Mouse (Mus musculus) spleen, postnatal 14 days (tissue): ENCODE results near the gene Hspb9.

ENCODE experiments used
- DNase-seq, 2 experiments: peaks; one replicate each; pipeline ENCODE4 v3.0.0; 2021 to 2022; ENCODE audit warnings: low spot score in 2 of 2

Hspb9 gene

DNA sequence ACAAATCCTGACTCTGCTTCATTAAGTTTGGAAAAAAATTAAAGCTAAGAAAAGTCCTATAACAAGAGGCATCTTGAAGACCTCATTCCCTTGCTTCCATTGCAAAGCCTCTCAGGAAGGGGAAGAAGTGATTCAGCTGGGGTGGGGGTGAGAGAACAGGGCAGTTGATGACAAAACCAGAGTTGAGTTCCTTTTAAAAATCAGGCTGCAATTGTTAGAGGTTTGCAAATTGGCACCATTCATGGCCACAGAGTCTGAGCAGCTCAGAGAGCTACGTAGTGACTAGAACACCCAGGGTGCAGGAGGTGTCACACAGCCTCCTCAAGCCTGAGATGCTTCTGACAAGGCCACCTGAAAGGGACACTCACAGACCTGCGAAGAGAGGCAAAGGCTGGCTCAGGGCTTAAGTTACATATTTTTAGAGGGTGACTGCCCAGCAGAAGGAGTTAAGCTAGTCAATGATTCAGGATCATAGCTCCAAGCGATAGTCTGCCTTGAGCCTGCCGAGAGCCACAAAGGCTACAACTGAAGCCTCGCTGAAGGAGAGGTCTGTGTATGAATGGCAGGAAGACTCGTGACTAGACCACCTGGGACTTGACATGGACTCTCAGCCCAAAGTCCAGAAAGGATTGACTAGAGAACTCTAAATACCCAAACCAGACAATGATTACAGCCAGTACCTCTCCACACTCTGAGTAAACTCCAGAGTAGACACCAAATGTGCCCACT lies 17.0 kb downstream of the Hspb9 start:
- no peak for DNase-seq

DNA sequence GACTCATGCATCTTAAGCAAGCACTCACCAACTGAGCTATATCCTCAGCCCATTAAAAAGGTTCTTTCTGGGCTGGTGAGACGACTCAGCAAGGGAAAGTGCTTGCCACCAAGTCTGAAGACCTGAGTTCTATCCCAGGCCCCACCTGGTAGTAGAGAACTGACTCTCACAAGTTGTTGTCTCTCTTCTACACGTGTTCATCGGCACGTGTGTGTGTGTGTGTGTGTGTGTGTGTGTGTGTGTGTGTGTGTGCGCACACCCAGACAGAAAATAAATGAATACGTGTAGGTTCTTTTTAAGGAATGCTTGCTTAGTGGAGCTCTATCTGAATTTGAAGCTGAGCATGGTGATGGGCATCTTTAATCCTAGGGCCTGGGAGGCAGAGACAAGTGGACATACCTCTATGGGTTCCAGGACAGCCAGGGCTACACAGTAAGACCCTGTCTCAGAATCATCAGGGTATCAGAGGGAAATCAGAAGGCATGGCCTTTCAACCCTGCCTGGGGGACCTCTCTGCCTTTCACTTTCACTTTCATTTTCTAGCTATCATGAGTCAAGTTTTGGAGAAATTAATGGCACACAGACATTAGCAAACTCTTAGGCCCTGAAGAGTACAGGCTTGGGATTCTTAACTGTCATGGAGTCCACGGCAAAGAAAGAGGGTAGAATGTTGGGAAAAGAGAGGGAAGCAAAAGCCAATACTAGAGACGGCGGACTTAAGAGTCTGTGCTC lies 21.6 kb downstream of the Hspb9 start:
- no peak for DNase-seq

DNA sequence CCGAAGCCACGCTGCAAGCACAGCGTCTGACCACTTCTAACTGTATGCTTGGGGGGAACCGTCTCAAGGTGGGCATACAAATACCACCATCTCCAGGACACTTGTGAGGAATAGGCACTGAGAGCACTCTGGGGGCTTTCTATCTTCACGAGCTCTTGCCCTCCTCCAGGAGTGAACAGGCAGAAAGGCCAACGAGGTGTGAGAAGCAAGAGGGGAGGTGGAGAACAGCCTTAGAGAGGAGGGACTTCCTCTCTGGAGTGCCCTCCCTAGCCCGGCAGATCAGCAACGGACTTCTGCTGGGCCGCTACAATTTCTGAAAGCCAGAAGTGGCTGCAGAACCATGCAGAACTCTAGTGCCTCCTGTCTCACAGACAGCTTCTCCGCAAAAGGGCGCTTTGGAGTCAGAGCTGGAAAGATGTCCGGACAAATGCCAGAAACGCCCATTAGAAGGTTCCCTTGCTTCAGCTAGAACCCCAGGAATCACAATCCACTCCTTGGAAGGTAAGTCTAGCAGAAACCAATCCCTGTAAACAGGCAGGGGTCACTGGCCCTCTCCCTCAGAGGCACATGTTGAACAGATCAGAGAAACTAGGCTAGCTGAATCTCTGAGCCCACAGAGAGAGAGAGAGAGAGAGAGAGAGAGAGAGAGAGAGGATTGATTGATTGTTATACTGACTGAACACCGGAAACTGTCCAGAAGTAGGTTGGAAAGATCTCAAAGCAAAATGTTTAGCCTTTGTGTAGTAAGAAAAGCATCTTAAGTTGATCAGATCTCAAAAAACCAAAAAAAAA lies 22.5 kb downstream of the Hspb9 start:
- DNase-seq: peak in 1 of 2 experiments; percentile 9

DNA sequence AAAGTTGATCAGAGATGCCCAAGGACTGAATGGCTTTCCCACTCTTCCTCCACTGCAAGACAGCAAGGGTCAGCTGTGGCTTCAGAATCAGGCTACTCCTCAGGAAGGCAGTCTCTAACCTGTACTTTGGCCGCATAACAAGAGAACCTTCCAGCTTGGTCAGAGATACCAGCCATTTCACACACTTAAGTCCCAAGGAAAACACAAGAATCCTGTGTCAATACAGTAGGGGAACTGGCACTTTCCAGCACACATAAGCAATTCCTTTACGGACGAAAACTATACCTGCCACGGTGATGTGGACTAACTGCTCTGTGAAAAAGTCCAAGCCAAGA lies 23.1 kb downstream of the Hspb9 start:
- DNase-seq: no peak

DNA sequence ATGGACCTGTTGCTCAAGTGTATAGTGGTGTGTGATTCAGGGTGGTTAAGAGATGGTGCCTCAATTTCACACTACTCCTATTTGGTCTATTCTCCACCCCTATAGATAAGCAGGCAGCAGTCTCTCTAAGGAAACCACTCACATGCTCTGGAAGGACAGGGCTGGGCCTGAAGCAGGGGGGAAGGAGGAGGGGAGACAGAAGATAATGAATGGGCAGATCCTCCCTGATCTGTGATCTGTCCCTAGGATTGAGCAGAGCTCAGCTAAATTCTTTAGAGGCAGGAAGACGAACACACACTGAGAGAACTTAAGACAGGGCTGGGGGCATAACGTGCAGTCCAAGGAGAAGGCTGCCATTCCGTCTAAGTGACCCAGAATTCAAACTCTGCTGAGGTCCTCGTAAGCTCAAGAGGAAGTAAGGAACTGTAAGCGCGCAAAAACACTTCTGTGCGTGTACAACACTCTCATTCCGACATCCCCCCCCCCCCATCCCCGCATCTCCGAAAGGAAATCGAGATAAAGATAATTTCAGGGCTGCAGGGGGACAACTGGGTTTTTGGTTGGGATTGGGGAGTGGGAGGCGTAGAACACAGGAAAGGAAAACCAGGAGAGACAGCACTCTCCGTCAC lies 23.6 kb downstream of the Hspb9 start:
- DNase-seq: no peak

DNA sequence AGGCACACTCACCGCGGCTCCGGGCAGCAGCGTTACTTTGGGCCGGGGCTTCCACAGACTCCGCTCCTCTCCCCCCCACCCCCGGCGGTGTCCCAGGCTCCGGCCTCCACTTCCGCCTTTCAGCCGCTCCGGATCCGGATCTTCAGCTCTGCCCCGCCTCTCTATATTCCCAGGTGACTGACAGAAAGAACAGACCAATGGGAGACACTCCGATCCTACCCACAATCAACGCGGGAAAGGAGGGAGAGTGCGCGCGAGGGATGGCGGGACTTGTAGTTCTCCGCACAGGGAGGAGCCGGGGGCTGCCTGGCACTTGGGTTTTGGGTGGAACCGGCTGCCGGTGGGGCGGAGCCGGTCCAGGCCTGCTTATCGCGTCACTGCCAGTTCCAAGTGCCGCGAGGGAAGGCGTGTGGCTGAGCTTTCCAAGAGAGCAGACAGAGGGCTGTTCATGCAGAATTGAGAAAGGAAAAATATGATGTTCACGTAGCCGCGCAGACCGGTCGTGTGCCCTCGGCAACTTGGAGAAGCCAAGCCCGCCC lies 24.5 kb downstream of the Hspb9 start, which contains the start of gene Rab5c:
Gene Rab5c, minus strand, starts transcription at position 150 of the 539 bp plus-strand sequence.
- DNase-seq: peak; percentile 96 to 98

DNA sequence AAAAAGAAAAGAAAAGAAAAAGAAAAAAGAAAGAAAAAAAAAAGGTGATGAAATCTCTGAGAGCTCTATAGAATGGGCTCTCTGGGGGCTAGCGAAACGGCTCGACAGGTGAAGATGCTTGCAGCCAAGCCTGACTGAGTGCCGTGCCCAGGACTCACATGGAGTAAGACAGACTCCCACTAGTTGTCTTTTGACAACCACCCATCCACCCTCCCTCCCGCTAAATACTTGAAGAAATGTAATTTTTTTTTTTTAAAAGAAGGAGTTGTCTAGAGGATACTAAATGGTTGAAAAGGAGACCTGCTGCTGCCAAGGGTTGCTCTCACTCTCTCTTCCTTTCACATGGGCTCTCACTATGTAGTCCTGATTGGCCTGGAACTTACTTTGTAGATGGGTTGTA lies 25.1 kb downstream of the Hspb9 start:
- no peak for DNase-seq

DNA sequence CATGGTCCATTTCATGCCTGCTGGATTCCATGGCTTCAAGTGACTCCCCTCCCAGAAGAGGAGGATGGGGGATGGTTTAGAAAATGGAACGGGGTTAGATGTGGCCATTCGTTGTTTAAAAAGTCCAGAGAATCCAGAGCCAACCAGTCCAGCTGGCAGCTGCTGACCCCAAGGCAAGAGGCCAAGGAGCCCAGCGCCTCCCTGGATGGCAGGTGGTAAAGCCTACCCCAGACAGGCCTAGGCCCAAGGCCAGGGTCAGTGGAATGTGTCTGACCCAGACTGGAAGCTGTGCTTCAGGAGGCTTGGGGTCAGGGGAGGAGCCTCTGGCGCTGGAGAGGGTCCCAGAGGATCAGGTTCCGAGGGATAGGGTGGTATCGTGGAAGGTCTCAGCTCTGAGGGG lies 27.7 kb downstream of the Hspb9 start:
- DNase-seq: no peak

DNA sequence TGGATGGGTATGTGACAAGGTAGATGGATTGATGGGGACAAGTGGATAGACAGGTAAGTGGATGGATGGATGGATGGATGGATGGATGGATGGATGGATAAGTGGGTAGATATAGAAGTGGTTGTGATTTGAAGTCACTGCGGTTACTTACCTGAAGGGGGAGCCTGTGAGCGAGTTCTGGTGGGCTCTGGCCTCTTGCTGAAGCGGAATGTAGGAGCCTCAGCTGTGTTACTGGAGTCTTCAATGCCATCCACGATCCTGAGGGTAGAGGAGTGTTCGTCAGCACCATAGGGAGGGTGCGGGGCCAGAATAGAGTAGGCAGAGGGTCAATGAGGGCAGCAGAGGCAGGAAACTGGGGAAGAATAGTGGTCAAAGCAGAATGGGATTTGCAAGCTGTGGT lies 31.4 kb downstream of the Hspb9 start:
- DNase-seq: peak in 1 of 2 experiments; percentile 44

DNA sequence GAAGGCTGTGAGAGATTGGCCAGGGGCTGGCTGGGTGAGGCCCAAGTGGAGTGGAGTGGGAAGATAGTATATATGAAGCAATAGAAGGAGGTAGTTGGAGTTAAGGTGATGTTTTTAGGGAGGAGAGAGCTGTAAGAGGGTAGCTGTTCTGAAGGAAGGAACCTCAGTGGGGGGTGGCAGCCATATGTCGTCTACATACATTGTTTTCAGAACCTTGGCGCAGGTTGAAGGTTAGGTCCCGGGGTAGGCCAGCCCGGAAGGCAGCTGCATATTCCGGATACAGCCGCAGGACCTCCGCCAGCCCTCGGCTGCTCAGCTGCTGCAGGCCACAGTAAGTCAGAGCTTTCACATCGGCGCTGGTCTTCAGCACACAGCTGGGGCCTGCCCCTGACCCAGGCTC lies 32.9 kb downstream of the Hspb9 start:
- no peak for DNase-seq

DNA sequence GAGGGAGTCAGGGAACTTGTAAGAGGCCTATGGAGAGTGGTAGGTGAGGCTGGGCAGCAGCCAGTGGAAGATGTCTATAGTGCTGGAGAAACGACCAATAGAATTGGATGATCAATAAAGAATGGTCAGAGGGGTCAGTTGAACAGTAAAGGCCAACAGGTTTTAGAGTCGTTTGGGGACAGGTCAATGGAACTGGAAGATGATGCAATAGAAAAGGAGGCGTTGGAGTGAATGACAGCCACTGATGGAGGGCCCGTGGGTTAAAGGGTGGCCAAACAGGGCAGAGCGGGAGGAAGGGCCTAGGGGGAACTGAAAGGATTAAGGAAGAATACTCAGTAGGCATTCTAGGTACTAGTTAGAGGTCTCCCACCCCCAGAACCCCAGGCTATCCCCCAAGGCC lies 33.5 kb downstream of the Hspb9 start:
- no peak for DNase-seq

DNA sequence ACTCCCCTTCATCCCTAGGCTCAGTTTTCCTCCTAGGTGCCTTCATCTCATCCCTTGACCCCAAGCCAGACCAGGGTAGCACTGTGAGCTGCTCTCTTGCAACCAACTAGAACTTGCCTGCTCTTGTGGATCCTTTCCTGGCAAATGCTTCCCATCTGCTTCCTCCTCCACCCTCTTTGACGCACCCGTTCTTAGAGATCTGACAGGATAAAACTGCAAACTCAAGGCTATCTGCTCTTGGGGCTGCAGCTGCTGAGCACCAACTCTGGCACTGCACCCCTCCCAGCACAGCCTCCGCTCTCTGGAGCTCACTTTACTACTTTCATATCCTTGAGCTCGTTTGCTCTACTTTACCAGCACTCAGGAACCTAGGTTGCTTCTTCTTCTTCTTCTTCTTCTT lies 35.0 kb downstream of the Hspb9 start:
- no peak for DNase-seq

DNA sequence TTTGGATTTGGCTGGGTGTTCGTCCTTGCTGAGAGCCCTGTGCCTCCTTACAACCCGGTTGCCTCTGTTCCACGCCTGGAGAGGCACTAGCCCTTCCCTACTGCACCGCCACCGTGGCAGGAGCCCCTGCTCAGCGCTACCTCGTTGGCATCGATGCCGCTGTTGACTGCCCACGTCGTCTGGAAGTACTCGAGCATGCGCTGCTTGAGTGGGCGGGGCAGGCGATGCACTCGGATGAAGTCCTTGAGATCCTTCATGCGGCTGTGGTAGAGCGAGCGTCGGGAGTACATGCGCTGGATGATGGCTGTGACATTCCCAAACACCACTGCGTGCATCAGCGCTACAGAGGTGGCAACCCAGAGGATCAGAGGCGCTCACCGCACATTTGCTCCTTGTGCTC lies 35.8 kb downstream of the Hspb9 start:
- no peak for DNase-seq

DNA sequence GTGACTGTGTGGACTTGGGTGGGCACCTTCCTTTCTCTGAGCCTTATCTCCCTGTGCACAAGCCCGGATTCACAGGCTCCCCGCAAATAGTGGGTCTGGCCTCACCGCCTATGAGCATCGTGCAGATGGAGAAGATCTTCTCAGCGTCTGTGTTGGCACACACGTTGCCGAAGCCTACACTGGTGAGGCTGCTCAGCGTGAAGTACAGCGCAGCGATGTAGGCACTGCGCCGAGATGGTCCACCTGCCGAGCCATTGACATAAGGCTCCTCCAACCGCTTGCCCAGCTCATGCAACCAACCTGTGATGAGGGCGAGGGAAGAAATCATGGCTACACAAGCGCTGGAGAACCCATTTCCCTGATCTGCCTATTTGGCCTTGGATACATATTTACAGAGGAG lies 36.5 kb downstream of the Hspb9 start:
- no peak for DNase-seq

DNA sequence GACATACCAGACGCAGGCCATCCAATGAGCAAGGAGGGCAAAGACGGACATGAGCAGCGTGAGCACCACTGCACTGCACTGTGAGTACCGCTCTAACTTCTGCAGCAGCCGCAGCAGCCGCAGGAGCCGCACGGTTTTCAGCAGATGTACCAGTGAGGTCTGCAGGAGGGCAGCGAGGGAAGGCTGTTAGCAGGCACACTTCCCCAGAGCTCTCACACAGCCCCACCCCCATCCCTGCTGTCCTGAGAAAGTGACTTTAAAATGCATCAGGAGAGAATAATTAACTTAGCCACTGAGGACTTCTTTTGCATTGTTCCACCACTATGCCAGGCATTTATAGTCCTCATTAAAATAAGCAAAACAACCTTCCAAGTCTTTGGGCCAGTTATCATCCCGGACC lies 38.6 kb downstream of the Hspb9 start:
- no peak for DNase-seq

DNA sequence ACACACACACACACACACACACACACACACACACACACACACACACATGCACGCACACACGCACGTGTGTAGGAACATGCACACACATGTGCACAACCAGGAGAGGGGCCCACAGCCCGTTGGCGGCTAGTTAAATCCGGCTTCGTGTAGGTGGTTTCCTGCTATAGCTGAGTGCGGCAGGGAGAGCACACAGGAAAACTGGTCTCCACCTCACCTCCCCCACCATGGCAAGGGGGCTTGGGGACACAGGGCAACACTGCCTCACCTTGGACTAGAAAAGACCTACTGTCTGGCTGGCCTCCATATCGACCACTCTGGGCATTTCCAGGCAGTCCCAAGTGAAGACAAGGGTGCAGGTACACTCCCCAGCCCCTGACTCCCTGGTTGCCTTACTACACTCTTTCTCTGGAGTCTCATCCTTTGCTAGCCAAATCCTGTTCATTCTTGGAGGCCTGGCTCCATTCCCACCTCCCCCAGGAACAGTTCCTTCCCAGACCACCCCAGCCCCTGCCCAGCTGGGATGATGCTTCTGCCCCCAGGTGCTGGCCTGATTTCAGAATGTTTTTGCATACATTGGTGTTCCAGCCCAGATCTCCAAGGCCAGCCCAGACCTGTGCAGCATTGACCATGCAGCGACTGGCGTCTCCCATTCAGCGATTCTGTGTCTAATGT lies 40.5 kb downstream of the Hspb9 start:
- DNase-seq: no peak

DNA sequence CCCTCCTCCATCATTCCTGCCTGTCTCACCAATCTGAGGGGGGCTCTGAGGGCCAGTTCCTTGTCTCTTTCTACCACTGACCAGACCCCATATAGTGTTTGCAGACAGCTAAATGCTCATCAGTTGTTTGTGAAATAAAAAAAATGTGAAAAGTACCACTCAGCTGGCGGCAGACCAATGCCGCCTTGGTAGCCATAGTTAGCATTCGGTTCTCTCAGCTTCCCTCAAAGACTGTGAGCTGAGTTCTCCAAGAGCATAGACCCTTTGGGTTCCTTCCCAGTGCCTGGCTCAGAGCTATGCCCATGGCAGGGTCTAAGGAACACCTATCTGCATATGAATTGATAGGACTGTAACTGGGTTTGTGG lies 41.0 kb downstream of the Hspb9 start:
- no peak for DNase-seq

DNA sequence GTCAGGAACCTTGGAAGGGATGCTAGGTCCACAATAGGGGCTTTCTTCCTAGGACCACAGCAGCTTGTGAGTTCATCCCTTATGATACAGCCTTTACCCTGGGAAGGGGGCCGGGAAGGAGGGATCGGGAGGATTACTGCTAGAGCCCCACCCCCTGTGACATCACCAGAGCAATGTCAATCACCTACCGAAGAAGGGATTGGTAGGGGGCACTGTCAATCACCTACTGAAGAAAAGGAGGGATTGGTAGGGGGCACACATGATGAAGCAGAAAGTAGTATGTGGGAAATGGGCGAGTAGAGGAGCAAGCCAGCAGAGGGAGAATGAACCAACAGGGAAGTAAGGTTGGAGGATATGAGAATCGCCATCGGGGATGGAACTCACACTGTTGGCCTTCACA lies 42.8 kb downstream of the Hspb9 start:
- no peak for DNase-seq

DNA sequence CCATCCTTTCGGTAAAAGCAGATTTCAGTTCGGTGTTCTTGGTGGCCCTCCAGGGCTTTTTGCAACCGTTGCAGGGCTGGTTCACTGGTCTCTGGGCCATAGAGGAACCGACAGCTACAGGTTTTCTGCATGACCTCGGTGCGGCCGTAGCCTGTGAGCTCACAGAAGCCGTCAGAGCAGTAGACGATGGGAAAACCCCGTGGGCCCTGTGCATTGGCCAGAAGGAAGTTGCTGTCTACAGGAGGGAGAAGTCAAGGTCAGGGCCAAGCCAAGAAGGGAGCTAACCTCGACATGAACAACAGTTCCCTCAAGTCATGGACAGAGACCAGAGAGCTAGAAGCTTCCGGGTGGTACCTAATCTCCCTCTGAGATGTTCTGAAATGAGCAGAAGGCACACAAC lies 43.9 kb downstream of the Hspb9 start:
- DNase-seq: no peak

DNA sequence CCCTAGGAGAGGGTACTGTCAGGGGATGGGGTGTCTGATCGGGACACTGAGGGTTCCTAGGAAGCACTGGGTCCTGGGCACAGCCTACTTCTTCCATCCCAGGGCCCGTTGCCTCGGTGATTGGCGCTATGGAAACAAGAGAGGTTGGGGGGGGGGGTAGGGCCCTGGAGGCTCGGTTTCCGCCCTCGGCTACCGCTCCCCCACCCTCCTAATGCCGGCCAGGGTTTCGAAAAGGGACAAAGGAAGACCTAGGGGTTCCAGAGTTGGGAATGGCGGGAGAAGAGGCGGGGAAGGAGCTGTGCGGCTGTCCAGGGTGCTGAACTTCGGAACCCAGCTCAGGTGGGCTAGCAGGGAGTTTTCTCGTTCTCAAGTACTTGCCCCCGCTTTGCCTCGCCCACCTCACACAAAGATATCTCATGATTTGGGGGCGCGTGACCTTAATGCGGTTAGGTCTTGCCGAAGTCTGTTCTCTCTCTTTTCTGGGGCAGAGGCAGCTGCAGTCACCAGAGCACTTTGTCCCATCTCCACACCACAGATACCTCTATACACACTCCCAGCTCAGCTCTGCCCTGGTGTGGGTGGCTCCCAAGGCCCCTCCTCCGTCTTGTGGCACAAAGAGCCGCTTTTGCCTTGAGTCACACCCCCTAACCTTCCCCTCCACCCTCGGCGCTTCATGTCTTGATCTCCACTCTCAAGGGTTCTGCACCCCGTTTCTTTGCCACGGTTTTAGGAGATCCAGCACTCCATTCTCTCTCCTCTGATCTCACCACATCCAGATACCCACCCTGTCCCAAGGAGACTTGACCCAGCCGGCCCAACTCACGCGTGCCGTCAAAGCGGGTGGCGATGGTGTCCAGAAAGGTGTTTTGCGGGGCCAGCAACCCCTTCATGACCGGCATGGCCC lies 45.3 kb downstream of the Hspb9 start:
- DNase-seq: no peak
